36 mouse cellular contexts compared by ENCODE assay signal in genomic region chr17:64816298-64816697, GRCm38 (mm10). TPM values are rescaled to one million over a fixed set of nuclear protein-coding genes. Genes with fewer than 3 reads are reported as not detected.
"Had no signal": no experiment of that assay in that cellular context is flagged by ENCODE, and none has a peak within 500 bp of the region (broad histone marks: within the 10 kb centered on the region; RNA-seq: fewer than 3 reads in every experiment).

No protein-coding gene starts in this region.

- H3K27me3 ChIP-seq: embryonic facial prominence, embryonic 12.5 days; embryonic facial prominence, embryonic 13.5 days; embryonic facial prominence, embryonic 15.5 days; forebrain, embryonic 12.5 days; forebrain, embryonic 13.5 days; forebrain, embryonic 15.5 days had no signal

- DNase-seq: cerebellum, adult 9-10 months; cerebellum, adult 9-11 months; cerebellum, postnatal 36 days; gastrocnemius, adult 2 months; gastrocnemius, postnatal 10 days; gastrocnemius, postnatal 14 days; gastrocnemius, postnatal 25 days; gastrocnemius, postnatal 36 days; heart, adult 18-20 months; heart, adult 2 months had no signal

- H3K27ac ChIP-seq: embryonic facial prominence, embryonic 10.5 days; embryonic facial prominence, embryonic 12.5 days; embryonic facial prominence, embryonic 13.5 days; embryonic facial prominence, embryonic 15.5 days; forebrain, embryonic 10.5 days; forebrain, embryonic 12.5 days; forebrain, embryonic 13.5 days; forebrain, embryonic 15.5 days; gastrocnemius, adult 2 months; heart, adult 2 months; heart, embryonic 10.5 days had no signal

- H3K9ac ChIP-seq: embryonic facial prominence, embryonic 12.5 days; embryonic facial prominence, embryonic 13.5 days; embryonic facial prominence, embryonic 15.5 days; forebrain, embryonic 12.5 days; forebrain, embryonic 13.5 days; forebrain, embryonic 15.5 days; forebrain, postnatal 0 days had no signal

- H3K4me2 ChIP-seq: embryonic facial prominence, embryonic 12.5 days; embryonic facial prominence, embryonic 13.5 days; embryonic facial prominence, embryonic 15.5 days; forebrain, embryonic 12.5 days; forebrain, embryonic 13.5 days; forebrain, embryonic 15.5 days; heart, embryonic 11.5 days had no signal

- H3K9me3 ChIP-seq: embryonic facial prominence, embryonic 10.5 days; embryonic facial prominence, embryonic 12.5 days; embryonic facial prominence, embryonic 13.5 days; embryonic facial prominence, embryonic 15.5 days; forebrain, embryonic 10.5 days; forebrain, embryonic 12.5 days; forebrain, embryonic 13.5 days; forebrain, embryonic 15.5 days; heart, embryonic 10.5 days had no signal

- H3K4me1 ChIP-seq: embryonic facial prominence, embryonic 10.5 days; embryonic facial prominence, embryonic 12.5 days; embryonic facial prominence, embryonic 13.5 days; embryonic facial prominence, embryonic 15.5 days; forebrain, embryonic 10.5 days; forebrain, embryonic 12.5 days; forebrain, embryonic 15.5 days; heart, embryonic 10.5 days had no signal

- ATAC-seq: forebrain, embryonic 13.5 days; forebrain, embryonic 14.5 days; forebrain, embryonic 15.5 days; forebrain, embryonic 16.5 days; forebrain, postnatal 0 days had no signal

- H3K4me3 ChIP-seq: embryonic facial prominence, embryonic 10.5 days; embryonic facial prominence, embryonic 12.5 days; embryonic facial prominence, embryonic 13.5 days; embryonic facial prominence, embryonic 15.5 days; erythroblast, embryonic 14.5 days; forebrain, embryonic 10.5 days; forebrain, embryonic 12.5 days; forebrain, embryonic 13.5 days; forebrain, embryonic 15.5 days; gastrocnemius, adult 2 months; heart, adult 2 months; heart, embryonic 10.5 days had no signal

- H3K36me3 ChIP-seq: embryonic facial prominence, embryonic 10.5 days; embryonic facial prominence, embryonic 12.5 days; embryonic facial prominence, embryonic 13.5 days; embryonic facial prominence, embryonic 15.5 days; forebrain, embryonic 10.5 days; forebrain, embryonic 12.5 days; forebrain, embryonic 15.5 days; heart, embryonic 10.5 days had no signal

RNA-seq across cellular contexts. Expression of gene 4930583I09Rik, which starts 19.6 kb away (rescaled TPM):
- total RNA-seq: common myeloid progenitor, adult 5-6 weeks; forebrain, postnatal 0 days; gastrocnemius, adult 18-20 months; gastrocnemius, adult 2 months; gastrocnemius, adult 8-10 months; gastrocnemius, postnatal 10 days; gastrocnemius, postnatal 14 days; gastrocnemius, postnatal 25 days; gastrocnemius, postnatal 36 days; gastrocnemius, postnatal 4 days; granulocyte monocyte progenitor cell, adult 5-6 weeks; heart, adult 18-20 months; heart, adult 2 months; heart, adult 8-10 months had no signal
- polyA plus RNA-seq: cortical plate, adult 2 months; embryonic facial prominence, embryonic 10.5 days; embryonic facial prominence, embryonic 11.5 days; embryonic facial prominence, embryonic 12.5 days; embryonic facial prominence, embryonic 13.5 days; embryonic facial prominence, embryonic 14.5 days; embryonic facial prominence, embryonic 15.5 days; erythroblast, embryonic 14.5 days; forebrain, embryonic 10.5 days; forebrain, embryonic 11.5 days; forebrain, embryonic 12.5 days; forebrain, embryonic 13.5 days; forebrain, embryonic 14.5 days; forebrain, embryonic 15.5 days; forebrain, embryonic 16.5 days; forebrain, postnatal 0 days; frontal cortex, adult 2 months; gonadal fat pad, adult 2 months; heart, adult 2 months; heart, embryonic 10.5 days; heart, embryonic 11.5 days had no signal
